Mouse (Mus musculus) ES-CJ7 (cell line): ENCODE measurements at regions not wholly inside any gene's neighbourhood (a gene's known extent, or its start where the extent isn't known, plus 50 kb on each side); places are given as distances from the start of the nearest gene placed in this dataset.

ENCODE experiments used
- DNase-seq: peaks from one replicate; pipeline ENCODE4 v3.0.0; 2011; ENCODE audit warnings: low read depth, low spot score

- no peak for DNase-seq
These were observed 321.9 kb upstream of the Pard3b start for GRCm38 (mm10) chr1:61316736-61317135.

DNA sequence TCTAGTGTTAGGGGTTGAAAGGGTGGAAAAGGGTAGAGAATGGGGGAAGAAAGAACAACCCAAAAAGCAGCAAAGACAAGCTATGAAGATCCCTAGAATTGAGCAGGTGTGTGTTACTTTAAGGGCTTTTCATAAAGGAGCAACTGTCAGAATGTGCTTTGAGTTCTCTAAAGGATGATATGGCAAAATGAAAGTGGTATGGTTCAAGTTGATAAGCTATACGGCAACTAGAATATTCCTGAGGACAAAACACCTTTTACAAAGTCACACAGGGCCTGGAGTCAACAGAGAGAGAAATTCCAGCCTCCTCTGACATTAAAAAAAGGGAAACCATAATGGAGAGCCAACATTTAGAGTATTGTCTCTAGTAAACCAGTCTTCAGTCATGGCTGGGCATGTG, 320.6 kb upstream of the Pard3b start:
- no peak for DNase-seq

GRCm38 (mm10) chr1:61321513-61322145, 317.0 kb upstream of the Pard3b start:
- no peak for DNase-seq

DNA sequence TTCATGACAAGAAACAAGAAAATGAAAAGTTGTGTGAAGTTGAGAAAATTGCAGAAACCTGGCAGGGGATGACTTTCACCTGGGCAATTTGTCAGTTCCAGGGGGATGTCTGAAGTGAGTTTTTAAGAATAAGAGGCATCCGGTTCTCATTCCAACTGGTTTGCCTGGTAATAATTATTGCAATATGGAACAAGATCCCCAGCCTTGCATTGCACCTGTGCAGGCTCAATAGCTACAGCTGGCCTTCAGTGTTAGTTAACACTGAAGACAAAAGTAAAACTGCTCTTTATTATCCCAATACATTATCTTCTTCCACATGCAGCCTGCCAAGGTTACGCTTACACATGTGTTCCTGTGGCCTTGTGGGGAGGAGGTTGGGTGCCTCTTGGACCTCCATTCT, 307.2 kb upstream of the Pard3b start:
- DNase-seq: no peak

GRCm38 (mm10) chr1:61331906-61332305, 306.7 kb upstream of the Pard3b start:
- no peak for DNase-seq

- no peak for DNase-seq
These were observed 302.3 kb upstream of the Pard3b start for GRCm38 (mm10) chr1:61336367-61336766.

DNA sequence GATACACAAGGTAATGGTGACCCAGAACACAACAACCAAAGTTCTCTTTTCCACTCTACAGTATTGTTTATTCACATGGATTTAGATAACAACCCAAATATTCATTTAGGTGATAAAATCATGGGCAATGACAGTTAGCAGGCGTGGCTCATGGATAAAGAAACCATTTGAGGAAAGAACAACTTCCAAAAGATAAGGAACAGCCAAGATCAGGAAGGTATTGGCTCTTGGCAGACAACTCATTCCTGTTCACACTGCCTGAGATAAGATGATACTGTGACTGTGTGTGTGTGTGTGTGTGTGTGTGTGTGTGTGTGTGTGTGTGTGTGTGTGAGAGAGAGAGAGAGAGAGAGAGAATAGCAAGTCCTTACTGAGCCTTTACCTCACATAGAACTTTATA, 285.7 kb upstream of the Pard3b start:
- no peak for DNase-seq

- no peak for DNase-seq
These were observed 285.1 kb upstream of the Pard3b start for GRCm38 (mm10) chr1:61353481-61353880.

- no peak for DNase-seq
These were observed 283.4 kb upstream of the Pard3b start for GRCm38 (mm10) chr1:61355241-61355640.

DNA sequence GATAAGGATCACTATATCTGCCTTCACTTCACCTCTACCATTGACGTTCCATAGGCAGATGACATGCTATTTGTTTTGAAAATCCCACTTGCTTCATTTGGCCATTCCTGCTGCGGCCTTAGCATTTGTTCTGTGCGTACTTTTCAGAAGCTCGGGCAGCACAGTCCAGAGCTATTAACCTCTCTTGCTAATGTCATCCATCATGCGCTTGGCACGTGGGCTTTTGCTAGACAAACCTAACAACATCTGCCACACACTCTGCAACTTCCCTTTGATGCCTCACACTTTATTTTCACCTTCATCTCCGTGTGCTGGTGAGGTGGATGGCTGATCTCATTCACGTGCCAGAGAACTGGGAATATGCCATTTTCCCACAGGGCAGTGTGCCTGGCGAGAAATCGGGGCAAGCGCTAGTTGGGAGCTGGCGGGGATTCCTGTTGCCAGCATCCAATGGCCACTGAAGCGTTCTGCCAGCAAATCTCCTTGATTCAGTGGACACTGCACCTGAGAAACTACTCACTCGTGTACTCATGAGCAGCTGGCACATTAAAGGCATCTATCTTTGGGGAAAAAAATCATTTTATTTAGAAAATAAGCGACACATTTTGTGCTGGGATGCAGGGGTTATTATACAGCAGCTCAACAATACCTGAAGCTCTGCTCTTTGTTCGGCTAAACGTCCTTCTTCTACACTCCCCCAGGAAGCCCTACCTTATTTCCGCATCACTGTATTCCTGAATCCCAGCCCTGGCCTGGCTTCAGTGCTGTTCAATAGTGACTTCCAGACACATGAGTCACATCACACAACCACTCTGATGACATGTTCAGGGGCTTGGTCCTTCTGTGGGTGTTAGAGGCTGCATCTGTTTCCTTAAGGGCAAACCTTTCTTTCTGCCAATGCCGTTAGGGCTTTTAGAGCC, 279.4 kb upstream of the Pard3b start:
- DNase-seq: no peak

GRCm38 (mm10) chr1:61372581-61372980, 266.0 kb upstream of the Pard3b start:
- no peak for DNase-seq

GRCm38 (mm10) chr1:61373661-61374491, 264.7 kb upstream of the Pard3b start:
- DNase-seq: no peak

GRCm38 (mm10) chr1:61376417-61376816, 262.2 kb upstream of the Pard3b start:
- DNase-seq: no peak

DNA sequence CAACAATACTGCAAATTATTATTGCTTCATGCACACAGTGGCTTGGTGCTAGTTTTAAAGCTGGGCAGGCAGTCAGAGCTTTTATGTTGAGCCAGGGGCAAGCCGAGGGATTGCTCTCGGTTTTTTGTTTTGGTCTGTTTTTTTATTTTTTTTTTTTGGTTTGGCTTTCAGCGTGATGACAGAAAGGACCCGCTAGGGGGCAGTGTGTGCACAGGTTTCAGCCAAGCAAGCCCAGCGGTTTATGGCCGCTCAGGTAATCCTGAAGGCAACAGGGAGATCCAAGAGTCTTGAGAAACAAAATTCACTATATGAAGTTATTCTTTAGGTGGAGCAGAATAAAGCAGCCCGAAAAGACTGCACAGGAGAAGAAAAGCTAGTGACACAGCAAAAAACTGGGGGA, 261.6 kb upstream of the Pard3b start:
- peak; percentile 77 for DNase-seq

DNA sequence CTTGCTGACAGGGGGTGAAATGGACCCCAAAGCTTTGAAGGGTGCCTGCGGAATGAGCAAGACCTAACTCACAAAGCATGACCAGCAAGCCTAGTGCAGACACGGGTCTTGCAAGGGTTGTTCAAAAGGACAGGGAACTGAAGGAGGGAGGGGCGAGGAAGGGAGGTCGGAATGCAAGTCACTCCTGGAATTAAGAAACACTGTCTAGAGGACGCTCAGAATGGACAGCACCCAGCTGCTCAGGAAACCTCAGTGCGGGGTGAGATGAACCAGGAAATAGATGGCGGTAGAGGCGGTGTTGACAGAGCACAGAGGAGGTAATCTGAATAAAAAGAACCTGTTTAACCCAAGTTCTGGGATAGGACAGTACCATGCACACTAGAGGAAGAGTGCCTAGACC, 260.4 kb upstream of the Pard3b start:
- DNase-seq: peak; percentile 27

- DNase-seq: no peak
These were observed 258.7 kb upstream of the Pard3b start for GRCm38 (mm10) chr1:61379771-61380517.

DNA sequence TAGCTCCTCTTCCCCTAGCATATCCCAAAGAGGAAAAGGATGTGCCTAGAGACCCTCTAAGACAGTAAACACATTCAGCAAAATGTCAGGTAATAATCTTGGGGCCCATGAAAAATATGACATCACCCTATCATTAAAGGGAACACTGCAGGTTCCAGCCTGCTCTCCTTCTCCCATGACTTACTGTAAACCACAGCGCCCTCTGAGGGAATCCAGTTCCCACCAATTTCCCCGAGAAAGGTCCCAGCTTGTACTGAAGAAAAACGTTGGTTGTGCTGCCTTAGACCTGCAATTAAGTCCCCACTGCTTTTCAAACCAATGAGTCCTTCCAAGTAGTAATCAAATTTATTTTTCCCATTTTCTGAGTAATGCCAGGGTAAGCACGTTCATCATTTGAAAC, 251.0 kb upstream of the Pard3b start:
- DNase-seq: no peak

DNA sequence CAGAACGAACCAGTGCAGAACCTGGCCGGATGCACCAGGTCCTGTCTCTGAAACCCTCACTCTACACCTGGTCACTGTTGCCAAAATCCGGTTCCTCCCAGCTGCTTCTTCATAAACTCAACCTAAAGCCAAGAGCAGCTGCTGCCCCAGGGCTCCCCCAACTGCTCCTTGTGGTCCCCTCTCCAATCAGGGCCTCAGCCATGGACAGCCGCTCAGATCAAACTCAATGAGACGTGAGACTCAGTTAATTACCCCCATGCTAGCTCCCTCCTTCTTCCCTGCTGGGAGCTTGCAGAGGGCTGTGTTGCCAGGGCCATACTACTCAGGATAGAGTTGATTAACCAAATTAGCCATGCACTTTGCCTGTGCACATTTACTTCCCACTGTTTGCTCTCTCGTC, 240.8 kb upstream of the Pard3b start:
- no peak for DNase-seq

DNA sequence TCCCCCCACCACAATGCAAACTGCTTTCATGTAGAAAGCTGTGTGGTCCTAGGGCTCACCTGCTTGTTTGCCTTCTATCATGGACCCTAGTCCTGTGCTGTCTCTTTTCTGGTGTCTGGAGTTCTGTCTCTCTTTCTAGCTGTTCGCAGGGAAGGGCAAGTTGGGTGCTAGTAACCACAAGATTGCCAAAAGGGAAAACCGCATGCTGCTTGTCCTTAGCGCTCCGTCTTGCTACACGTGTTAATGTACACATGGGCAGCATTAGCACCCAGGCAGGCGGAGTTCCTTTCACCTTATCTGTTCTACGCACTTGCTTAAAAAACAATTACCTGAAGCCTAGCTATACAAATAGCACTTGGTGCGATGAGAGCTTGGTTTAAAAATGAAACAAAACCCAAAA, 236.3 kb upstream of the Pard3b start:
- DNase-seq: no peak

- no peak for DNase-seq
These were observed 231.4 kb upstream of the Pard3b start for GRCm38 (mm10) chr1:61407201-61407600.

GRCm38 (mm10) chr1:61414772-61415171, 223.9 kb upstream of the Pard3b start:
- DNase-seq: no peak
